Mouse (Mus musculus): Measurements from ENCODE around the gene Snrpd3. TPM values are rescaled to one million over a fixed set of nuclear protein-coding genes. Genes with fewer than 3 reads are reported as not detected.

Gene Snrpd3
- total RNA-seq, 2 experiments from 2014 or later = 114 to 124 TPM

DNA sequence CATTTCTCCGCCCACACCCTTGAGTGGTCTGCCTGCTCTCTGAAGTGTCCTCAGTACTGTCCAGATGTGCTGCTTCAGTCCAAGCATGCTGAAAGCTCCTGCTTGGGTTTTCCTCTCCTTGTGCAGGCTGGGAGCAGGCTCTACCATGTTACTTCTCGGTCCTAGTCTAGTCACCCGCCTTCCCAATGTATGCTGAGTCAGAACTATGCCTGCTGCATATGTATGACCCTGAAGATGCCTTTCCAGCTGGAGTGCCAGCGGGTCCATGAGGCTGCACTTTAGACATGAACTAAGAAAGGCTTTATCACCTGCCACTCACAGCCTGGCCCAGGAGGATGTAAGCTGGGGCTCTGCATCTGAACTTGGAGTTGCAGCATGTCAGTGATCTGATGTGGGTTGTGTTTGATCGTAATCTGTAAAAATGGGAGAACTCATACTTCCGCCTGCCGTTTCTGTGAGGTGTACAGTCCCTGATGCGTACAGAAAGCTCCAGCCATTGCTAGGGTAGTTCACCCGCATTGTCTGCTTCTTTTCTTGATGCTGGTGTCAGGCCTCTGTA is 14.3 kb downstream of the Snrpd3 start:
- no peak for DNase-seq (ENCODE audit: low spot score in 2 of 2)

- no peak for DNase-seq (ENCODE audit: low spot score in 2 of 2)
These were observed 16.9 kb downstream of the Snrpd3 start for GRCm38 (mm10) chr10:75534216-75534615.

GRCm38 (mm10) chr10:75534934-75535333 is 17.6 kb downstream of the Snrpd3 start:
- DNase-seq (ENCODE audit: low spot score in 2 of 2) = no peak

- no peak for DNase-seq (ENCODE audit: low spot score in 2 of 2)
These were observed 18.1 kb downstream of the Snrpd3 start for GRCm38 (mm10) chr10:75535423-75535822.

- DNase-seq (ENCODE audit: low spot score in 2 of 2) = no peak
These were observed 18.8 kb downstream of the Snrpd3 start for GRCm38 (mm10) chr10:75536123-75536522.

DNA sequence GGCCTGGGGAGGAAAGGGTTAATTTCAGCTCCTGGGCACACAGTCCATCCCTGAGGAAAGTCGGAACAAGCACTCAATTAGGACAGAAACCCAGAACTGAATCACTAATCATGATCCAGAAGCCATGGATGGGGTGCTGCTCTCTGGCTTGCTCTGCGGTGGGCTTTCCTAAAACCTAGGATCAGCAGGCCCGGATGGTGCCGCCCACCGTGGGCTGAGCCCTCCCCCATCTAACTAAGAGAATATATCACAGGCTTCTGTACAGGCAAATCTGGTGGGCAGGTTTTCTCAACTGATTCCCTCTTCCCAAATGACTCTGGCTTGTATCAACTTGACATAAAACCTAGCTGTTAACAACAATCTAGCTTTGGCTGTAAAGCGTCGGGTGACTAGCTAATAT is 30.6 kb downstream of the Snrpd3 start:
- DNase-seq (ENCODE audit: low spot score in 2 of 2) = no peak

- no peak for DNase-seq (ENCODE audit: low spot score in 2 of 2)
These were observed 31.1 kb downstream of the Snrpd3 start for GRCm38 (mm10) chr10:75548486-75548885.

- DNase-seq (ENCODE audit: low spot score in 2 of 2) = no peak
These were observed 32.5 kb downstream of the Snrpd3 start for GRCm38 (mm10) chr10:75549886-75550285.

DNA sequence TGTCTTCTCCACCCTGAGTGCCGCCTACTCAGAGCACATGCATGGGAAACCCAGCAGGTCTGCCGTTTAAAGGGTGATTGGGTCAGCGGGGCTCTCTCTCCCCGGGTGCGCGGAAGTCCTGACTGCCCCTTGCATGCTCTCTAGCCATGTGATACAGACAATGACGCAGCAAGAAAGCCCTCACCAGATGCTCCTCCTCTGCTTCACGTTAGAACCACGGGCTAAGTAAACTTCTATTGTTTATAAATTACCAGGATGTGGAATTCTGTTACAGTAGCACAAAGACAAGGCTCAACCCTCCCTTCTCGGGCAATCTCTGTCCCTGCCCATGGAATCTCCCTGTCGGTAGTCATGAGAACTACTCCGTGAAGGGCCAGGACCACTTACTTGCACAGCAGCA is 33.8 kb downstream of the Snrpd3 start:
- no peak for DNase-seq (ENCODE audit: low spot score in 2 of 2)

DNA sequence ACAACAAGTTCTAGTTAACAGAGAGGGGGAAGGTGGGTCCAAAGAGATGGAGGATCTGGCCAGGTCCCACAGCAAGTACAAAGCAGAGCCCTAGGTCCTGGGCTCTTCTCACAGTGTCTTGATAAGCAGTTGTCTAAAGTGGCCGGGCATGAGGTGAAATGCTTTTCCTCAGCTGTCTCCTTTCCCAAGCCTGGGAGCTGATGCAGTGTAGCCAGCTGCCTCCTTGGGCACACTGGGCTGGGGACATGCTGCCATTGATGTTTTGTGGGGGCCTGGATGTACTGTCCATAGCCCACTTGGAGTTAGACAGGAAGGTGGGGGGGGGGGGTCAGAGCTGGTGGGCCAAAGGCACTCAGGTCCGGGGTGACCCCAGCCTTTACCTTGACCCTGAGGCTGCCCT is 34.8 kb downstream of the Snrpd3 start:
- no peak for DNase-seq (ENCODE audit: low spot score in 2 of 2)

- no peak for DNase-seq (ENCODE audit: low spot score in 2 of 2)
These were observed 35.5 kb downstream of the Snrpd3 start for GRCm38 (mm10) chr10:75552701-75553450.

DNA sequence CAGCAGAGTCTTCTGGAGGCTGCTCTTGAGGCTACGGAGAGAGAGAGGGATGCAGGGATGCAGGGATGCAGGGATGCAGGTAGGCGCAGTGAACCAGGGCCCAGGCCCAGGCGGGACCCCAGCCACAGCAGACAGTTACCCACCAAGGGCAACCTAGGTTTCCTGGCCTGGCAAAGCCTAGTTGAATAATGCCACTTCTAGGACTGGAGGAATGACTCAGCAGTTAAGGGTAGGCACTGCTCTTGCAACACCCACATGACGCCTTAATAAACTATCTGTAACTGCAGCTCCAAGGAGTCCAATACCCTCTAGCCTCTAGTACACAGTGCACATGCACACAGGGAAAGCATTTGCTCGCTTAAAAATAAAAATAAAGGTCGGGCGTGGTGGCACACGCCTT is 36.7 kb downstream of the Snrpd3 start:
- no peak for DNase-seq (ENCODE audit: low spot score in 2 of 2)

DNA sequence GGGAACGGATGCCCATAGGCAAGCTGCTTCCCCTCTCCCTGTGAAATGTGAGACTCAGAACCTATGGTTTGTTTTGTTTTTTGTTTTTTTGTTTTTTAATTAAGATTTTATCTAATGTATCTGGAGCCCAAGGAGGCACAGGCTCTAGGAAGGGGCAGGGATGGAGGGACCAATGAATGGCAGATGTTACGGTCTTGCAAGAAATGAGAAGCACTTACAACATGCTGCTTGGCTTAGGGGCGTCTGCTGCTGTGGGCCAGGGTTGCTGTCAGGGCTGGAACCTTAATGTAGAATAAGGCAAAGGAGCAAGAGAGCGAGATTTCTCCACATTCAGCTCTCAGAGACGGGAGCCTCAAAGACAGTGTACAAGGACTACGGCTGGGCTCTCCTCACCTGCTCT is 38.2 kb downstream of the Snrpd3 start:
- no peak for DNase-seq (ENCODE audit: low spot score in 2 of 2)

DNA sequence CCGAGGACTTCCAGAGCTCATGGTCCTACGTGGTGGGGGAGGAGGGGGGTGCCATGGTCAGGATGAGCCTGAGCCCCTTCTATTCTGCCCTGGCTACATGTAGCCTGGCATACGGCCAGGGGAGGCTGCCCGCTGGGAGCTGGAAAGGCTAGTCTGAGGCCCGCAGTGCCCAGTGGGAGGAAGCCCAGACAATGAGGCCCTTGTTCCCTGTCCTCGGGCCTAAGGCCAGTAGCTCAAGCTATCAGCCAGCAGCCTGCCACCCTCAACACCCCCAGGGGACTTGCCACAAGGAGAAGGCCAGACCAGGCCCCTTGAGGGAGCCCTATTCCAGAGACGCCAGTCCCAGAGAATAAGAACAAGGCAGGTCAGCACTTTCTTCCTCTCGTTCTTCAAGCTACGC is 38.7 kb downstream of the Snrpd3 start:
- no peak for DNase-seq (ENCODE audit: low spot score in 2 of 2)

GRCm38 (mm10) chr10:75558515-75558914 is 41.2 kb downstream of the Snrpd3 start:
- DNase-seq (ENCODE audit: low spot score in 2 of 2) = no peak

GRCm38 (mm10) chr10:75559041-75559675 is 41.8 kb downstream of the Snrpd3 start:
- no peak for DNase-seq (ENCODE audit: low spot score in 2 of 2)

DNA sequence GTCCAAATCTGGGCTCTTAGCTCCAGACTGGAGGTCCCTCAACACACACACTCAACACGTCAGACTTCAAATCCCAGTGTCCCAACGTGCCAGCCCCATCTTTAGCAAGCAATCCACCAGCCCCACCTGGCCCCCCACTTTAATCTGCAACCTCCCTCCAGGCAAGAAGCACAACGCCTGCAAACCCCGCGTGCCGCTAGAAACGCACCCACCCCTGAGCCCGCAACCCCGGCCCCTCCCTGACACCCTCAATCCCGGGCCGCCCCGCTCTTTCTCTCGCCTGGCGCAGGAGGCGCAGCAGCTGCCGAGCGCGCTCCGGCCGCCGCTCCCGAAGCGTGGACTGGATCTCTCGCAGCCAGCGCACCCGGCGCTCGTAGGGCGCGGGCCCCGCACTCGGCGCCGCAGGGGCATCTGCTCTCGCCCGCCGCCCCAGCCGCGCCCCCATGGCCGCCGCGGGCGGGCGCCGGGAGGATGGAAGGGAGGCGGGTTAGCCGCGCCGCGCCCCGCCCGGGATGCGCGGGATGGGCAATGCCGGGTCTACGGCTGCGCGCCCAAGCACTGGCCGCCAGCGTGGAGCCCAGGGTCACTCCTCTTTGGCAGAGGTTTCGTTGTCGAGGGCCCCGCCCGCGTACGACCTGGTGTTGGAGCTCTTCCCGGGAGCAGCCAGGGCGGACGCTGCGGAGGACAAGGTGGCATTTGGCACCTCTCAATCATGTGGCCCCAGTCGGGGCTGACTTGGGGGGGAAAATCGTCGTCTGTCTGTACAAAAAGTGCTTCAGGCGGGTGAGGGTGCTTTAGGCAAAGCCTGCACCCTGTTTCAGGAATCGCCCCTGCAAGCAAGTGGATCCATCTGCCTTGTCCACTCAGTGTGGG is 42.6 kb downstream of the Snrpd3 start, which contains the start of gene Lrrc75b:
Gene Lrrc75b, minus strand, starts transcription at position 655 of the 873 bp plus-strand sequence.
- DNase-seq (ENCODE audit: low spot score in 2 of 2) = no peak

GRCm38 (mm10) chr10:75560549-75560899 is 43.2 kb downstream of the Snrpd3 start:
- no peak for DNase-seq (ENCODE audit: low spot score in 2 of 2)

GRCm38 (mm10) chr10:75561071-75561654 is 43.8 kb downstream of the Snrpd3 start, which contains the start of gene Ggt1:
Gene Ggt1 (plus strand): TSS chr10:75561604.
- no peak for DNase-seq (ENCODE audit: low spot score in 2 of 2)

DNA sequence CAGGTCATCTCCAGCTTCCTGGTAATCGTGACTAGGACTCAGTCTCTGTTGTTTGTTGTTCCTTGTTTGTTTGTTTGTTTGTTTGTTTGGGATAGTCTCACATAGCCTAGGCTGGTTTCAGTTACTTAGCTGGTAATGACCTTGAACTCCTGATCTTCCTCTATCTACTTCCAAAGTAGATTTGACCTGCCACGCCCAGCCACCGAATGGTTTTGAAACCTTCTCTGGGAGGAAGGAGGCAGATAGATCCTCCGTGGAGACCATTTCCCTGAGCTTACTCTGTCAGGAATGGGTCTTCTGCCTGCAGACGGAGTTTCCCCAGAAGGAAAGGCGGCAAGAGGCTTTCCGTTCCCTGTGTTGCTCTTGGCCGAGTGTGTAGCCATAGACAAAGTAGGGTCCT is 45.2 kb downstream of the Snrpd3 start:
- no peak for DNase-seq (ENCODE audit: low spot score in 2 of 2)

DNA sequence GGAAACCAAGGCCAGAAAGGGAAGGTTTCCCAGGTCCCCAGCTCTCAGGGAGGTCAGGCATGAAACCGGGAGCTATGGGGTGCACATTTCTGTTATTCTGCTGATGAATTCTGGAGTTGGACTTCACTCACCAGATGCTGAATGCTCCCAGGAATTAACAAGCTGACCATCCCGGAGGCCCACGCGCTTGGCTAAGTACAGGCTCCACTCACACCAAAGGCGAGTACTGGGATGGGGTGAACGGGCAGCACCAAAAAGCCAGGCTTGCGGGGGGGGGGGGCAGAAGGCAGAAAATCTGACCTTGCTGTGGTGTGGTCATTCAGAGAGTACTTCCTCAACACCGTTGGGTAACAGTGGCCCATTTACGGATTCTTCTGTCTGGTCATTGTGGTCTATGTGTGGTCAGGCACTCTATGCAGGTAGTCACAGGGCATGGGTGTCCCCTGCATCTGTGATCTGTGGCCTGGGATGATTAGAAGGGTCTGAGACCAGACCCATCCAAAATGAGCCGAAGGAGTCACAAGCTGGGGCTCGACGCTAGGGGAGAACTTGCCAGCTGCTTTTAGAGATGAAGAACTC is 47.4 kb downstream of the Snrpd3 start:
- no peak for DNase-seq (ENCODE audit: low spot score in 2 of 2)

Data from adrenal gland, postnatal 4 days (tissue).